Mouse (Mus musculus) cerebellum, postnatal 25 days (tissue): ENCODE measurements around the gene Myt1l.

ENCODE experiments used
- DNase-seq, 2 experiments: peaks; one replicate each; pipeline ENCODE4 v3.0.0; 2021; ENCODE audit warnings: mixed read lengths in 2 of 2

Gene Myt1l

GRCm38 (mm10) chr12:29823766-29824417 lies 295.7 kb downstream of the Myt1l start:
- DNase-seq: no peak

- no peak for DNase-seq
These were observed 302.4 kb downstream of the Myt1l start for GRCm38 (mm10) chr12:29830571-29830970.

- peak; percentile 49 to 56 for DNase-seq
These were observed 303.2 kb downstream of the Myt1l start for GRCm38 (mm10) chr12:29831356-29831755.

- peak; percentile 52 to 65 for DNase-seq
These were observed 309.2 kb downstream of the Myt1l start for GRCm38 (mm10) chr12:29837301-29837791.

- no peak for DNase-seq
These were observed 310.2 kb downstream of the Myt1l start for GRCm38 (mm10) chr12:29838421-29838820.

- peak; percentile 69 to 81 for DNase-seq
These were observed 321.8 kb downstream of the Myt1l start for GRCm38 (mm10) chr12:29849936-29850335.

- no peak for DNase-seq
These were observed 326.0 kb downstream of the Myt1l start for GRCm38 (mm10) chr12:29854151-29854585.

GRCm38 (mm10) chr12:29855007-29855406 lies 326.8 kb downstream of the Myt1l start:
- peak; percentile 52 to 76 for DNase-seq

GRCm38 (mm10) chr12:29860986-29861385 lies 332.8 kb downstream of the Myt1l start:
- DNase-seq: peak; percentile 49 to 62

- DNase-seq: no peak
These were observed 340.1 kb downstream of the Myt1l start for GRCm38 (mm10) chr12:29868295-29868694.

GRCm38 (mm10) chr12:29868781-29869180 lies 340.6 kb downstream of the Myt1l start:
- DNase-seq: peak; percentile 47 to 48

- DNase-seq: peak; percentile 89
These were observed 344.1 kb downstream of the Myt1l start for GRCm38 (mm10) chr12:29872156-29872815.

- peak in 1 of 2 experiments; percentile 34 for DNase-seq
These were observed 345.1 kb downstream of the Myt1l start for GRCm38 (mm10) chr12:29873281-29873772.

GRCm38 (mm10) chr12:29877977-29878376 lies 349.8 kb downstream of the Myt1l start:
- peak; percentile 75 to 77 for DNase-seq

- peak; percentile 89 to 93 for DNase-seq
These were observed 354.9 kb downstream of the Myt1l start for GRCm38 (mm10) chr12:29882871-29883617.

- DNase-seq: peak; percentile 74 to 82
These were observed 356.2 kb downstream of the Myt1l start for GRCm38 (mm10) chr12:29884376-29884775.

GRCm38 (mm10) chr12:29894669-29895068 lies 366.5 kb downstream of the Myt1l start:
- peak; percentile 51 to 72 for DNase-seq

GRCm38 (mm10) chr12:29897533-29898085 lies 369.4 kb downstream of the Myt1l start:
- no peak for DNase-seq

- DNase-seq: peak; percentile 32 to 50
These were observed 376.1 kb downstream of the Myt1l start for GRCm38 (mm10) chr12:29904101-29904874.

GRCm38 (mm10) chr12:29907056-29907455 lies 378.9 kb downstream of the Myt1l start:
- DNase-seq: peak; percentile 34 to 64

- DNase-seq: no peak
These were observed 388.0 kb downstream of the Myt1l start for GRCm38 (mm10) chr12:29916139-29916538.

GRCm38 (mm10) chr12:29916807-29917206 lies 388.6 kb downstream of the Myt1l start:
- DNase-seq: peak in 1 of 2 experiments; percentile 40
